In the genomic region with DNA sequence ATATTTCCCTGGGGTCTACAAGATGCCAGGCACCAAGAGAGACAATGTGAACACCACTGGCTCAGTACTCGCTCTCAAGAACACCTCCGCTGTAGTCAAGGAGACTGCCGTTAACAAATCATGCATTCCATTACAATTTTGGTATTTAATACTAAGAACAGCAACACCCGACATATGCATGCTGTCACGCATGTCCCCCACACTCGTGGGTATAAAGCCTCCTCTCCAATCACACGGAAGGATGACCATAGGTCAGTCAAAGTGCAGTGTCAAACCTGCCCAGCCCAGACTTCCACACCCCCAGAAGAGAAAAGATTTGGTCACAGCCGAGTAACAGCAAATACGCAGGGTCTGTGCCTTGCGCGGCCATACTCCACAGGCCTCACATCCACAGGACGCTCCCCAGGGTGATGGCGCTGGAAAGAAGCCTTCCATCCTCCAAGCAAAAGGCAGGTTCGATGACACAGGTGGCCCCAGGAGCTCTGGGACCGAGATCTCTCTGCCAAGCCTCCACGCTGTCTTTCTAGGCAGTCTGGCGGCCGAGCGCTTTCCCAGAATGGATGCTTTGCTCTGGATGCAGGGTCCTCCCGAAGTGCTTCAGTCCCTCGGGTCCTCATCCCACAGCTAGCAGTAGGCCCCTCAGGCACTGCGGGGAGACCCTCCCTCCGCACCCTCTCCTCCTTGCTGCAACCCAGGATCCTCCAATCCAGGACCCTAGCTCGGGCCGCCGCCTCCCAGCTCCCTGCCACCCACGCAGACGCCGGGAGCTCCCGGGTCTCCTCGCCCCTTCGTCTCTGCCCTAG, we compare ENCODE assay signal across 8 mouse cellular contexts. TPM values are rescaled to one million over a fixed set of nuclear protein-coding genes. Genes with fewer than 3 reads are reported as not detected.
DNase-seq lines count a peak whose midpoint lies in the region; ATAC-seq and TF ChIP-seq lines count a peak whose summit lies in the region.

No protein-coding gene starts in this region.

- 10% methylated on average over 32 of the region's 32 CpGs for WGBS in forebrain, embryonic 11.5 days
- WGBS in limb, embryonic 13.5 days = 9% methylated on average over 32 of the region's 32 CpGs
- WGBS in small intestine, adult 2 months = 14% methylated on average over 32 of the region's 32 CpGs

- no peak for DNase-seq in frontal cortex, postnatal 10 days (ENCODE audit: low spot score in 2 of 2)
- DNase-seq in ovary, postnatal 10 days (ENCODE audit: low spot score) = peak; percentile 2
- DNase-seq in ovary, postnatal 14 days (ENCODE audit: low spot score) = no peak
- no peak for DNase-seq in forebrain, embryonic 11.5 days (ENCODE audit: low spot score)
- DNase-seq in adipocyte (ENCODE audit: low spot score) = no peak

- peaks cover 5% of the 10 kb centered on the region; the same call in 1 of the 2 replicates for H3K4me1 ChIP-seq in forebrain, embryonic 11.5 days (replicated peaks; ENCODE audit: control insufficient read depth, insufficient read depth, low read length)
- H3K4me1 ChIP-seq in limb, embryonic 13.5 days = peaks cover 10% of the 10 kb centered on the region
- peaks cover 7% of the 10 kb centered on the region; the same call in 1 of the 2 replicates for H3K4me1 ChIP-seq in small intestine, adult 2 months (ENCODE audit: control insufficient read depth, insufficient read depth, insufficient read length, low read length)

- no peak overlapping the region for H3K27ac ChIP-seq in forebrain, embryonic 11.5 days (ENCODE audit: low read depth, low read length)
- H3K27ac ChIP-seq in limb, embryonic 13.5 days = no peak overlapping the region
- no peak overlapping the region for H3K27ac ChIP-seq in small intestine, adult 2 months (ENCODE audit: insufficient read depth, low read depth, low read length)

- H3K36me3 ChIP-seq in forebrain, embryonic 11.5 days (ENCODE audit: control insufficient read depth, insufficient read depth, low read length) = no peaks in the 10 kb centered on the region
- no peaks in the 10 kb centered on the region for H3K36me3 ChIP-seq in limb, embryonic 13.5 days
- H3K36me3 ChIP-seq in small intestine, adult 2 months (ENCODE audit: control insufficient read depth, insufficient read depth, low read length) = no peaks in the 10 kb centered on the region

- TF ChIP-seq POLR2A in small intestine, adult 2 months (IDR thresholded peaks at IDR 0.05; ENCODE audit: low read depth, low read length) = no peak

- peak overlapping the region; percentile 69 for H3K4me2 ChIP-seq in forebrain, embryonic 11.5 days (ENCODE audit: low read depth, low read length, severe bottlenecking)
- peak overlapping the region; percentile 88 for H3K4me2 ChIP-seq in limb, embryonic 13.5 days (replicated peaks)

- peak overlapping the region; percentile 62 for H3K4me3 ChIP-seq in forebrain, embryonic 11.5 days (ENCODE audit: low read depth, low read length)
- H3K4me3 ChIP-seq in limb, embryonic 13.5 days = peak overlapping the region; percentile 69
- peak overlapping the region; percentile 76 for H3K4me3 ChIP-seq in small intestine, adult 2 months (ENCODE audit: low read depth, low read length)

- peak overlapping the region; percentile 74 for H3K9ac ChIP-seq in forebrain, embryonic 11.5 days (ENCODE audit: low read length)
- H3K9ac ChIP-seq in limb, embryonic 13.5 days = peak overlapping the region; percentile 79

- peaks cover 6% of the 10 kb centered on the region for H3K27me3 ChIP-seq in forebrain, embryonic 11.5 days (ENCODE audit: control insufficient read depth, insufficient read depth, low read length)
- peaks cover 10% of the 10 kb centered on the region for H3K27me3 ChIP-seq in limb, embryonic 13.5 days
- H3K27me3 ChIP-seq in small intestine, adult 2 months (ENCODE audit: control insufficient read depth, insufficient read depth, low read length) = no peaks in the 10 kb centered on the region

- TF ChIP-seq CTCF in small intestine, adult 2 months (IDR thresholded peaks at IDR 0.05; ENCODE audit: extremely low read depth, insufficient read length, insufficient replicate concordance, low read depth, low read length) = no peak

- ATAC-seq in frontal cortex, adult (ENCODE audit: low TSS enrichment) = peak; percentile 29
- ATAC-seq in forebrain, embryonic 11.5 days (replicated peaks; ENCODE audit: low FRiP score) = peak; percentile 37; the same call in 1 of the 2 replicates
- no peak for ATAC-seq in limb, embryonic 13.5 days (ENCODE audit: low FRiP score, low read depth)

- no peaks in the 10 kb centered on the region for H3K9me3 ChIP-seq in forebrain, embryonic 11.5 days (ENCODE audit: control insufficient read depth, low read length)
- H3K9me3 ChIP-seq in limb, embryonic 13.5 days = no peaks in the 10 kb centered on the region

RNA-seq across cellular contexts. Expression of gene Sergef, which starts 0.5 kb away (rescaled TPM):
- 17.6 and 18.7 TPM in 2 replicates for polyA plus RNA-seq in forebrain, embryonic 11.5 days (2014; fragmentation: Nextera tagmentation; extraction: Ambion mirVana)
- polyA plus RNA-seq in limb, embryonic 13.5 days (2015; fragmentation: Nextera tagmentation; extraction: Ambion mirVana) = 13.2 and 14.7 TPM in 2 replicates
- 6.2 and 7.5 TPM in 2 replicates for polyA plus RNA-seq in small intestine, adult 2 months (2012; rRNA removed)

RNA-seq across cellular contexts. Expression of gene Tph1, which starts 33.2 kb away (rescaled TPM):
- polyA plus RNA-seq in forebrain, embryonic 11.5 days (2014; fragmentation: Nextera tagmentation; extraction: Ambion mirVana) = 0.13 and 0.19 TPM in 2 replicates
- 0.09 and 0.25 TPM in 2 replicates for polyA plus RNA-seq in limb, embryonic 13.5 days (2015; fragmentation: Nextera tagmentation; extraction: Ambion mirVana)
- 1.6 and 2.2 TPM in 2 replicates for polyA plus RNA-seq in small intestine, adult 2 months (2012; rRNA removed)
